Mouse (Mus musculus) megakaryocyte, embryonic 14.5 days (primary cell): Measurements from ENCODE around the gene Cela1.

Experiments used
- FLI1 ChIP-seq: IDR thresholded peaks from 2 replicates; pipeline ENCODE4 v1.6.1; 2012; ENCODE audit warnings: low read length, inconsistent platforms, mixed read lengths
- GATA1 ChIP-seq: IDR thresholded peaks from 3 replicates; pipeline ENCODE4 v1.6.1; 2012; ENCODE audit warnings: mixed read lengths, low read length, inconsistent platforms, borderline replicate concordance

DNA sequence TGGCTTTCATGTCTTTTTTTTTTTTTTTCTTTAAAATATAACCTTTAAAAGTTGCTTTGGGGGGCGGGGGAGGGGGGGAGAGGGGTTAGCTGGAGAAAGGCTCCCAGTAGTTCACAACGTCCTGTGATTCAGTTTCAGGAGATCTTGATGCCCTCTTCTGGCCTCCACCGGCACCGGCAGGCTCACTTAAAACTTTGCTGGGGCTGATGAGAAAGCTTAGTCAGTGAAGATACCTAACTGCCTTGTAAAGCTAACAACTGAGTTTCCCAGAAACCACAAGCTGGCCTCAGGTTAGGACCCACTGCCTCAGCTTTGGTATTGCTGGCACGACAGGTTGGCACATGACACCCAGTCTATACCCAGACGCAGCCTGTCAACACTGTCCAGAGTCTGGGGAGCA, 50.1 kb downstream of the Cela1 start:
- TF ChIP-seq GATA1 = no peak
- no peak for TF ChIP-seq FLI1
